8 mouse cellular contexts compared by ENCODE assay signal in genomic region chr3:84654900-84655784, GRCm38 (mm10). TPM values are rescaled to one million over a fixed set of nuclear protein-coding genes. Genes with fewer than 3 reads are reported as not detected.
DNase-seq lines count a peak whose midpoint lies in the region; ATAC-seq and TF ChIP-seq lines count a peak whose summit lies in the region.

No protein-coding gene starts in this region.

- no peaks in the 10 kb centered on the region for H3K79me2 ChIP-seq in macrophage (ENCODE audit: inconsistent target)

- H3K27ac ChIP-seq in ES-Bruce4 (ENCODE audit: insufficient read depth, low read length) = peak overlapping the region; percentile 93
- H3K27ac ChIP-seq in forebrain, postnatal 0 days (ENCODE audit: low read depth, low read length) = no peak overlapping the region
- H3K27ac ChIP-seq in macrophage = peak overlapping the region; percentile 69

- no peaks in the 10 kb centered on the region for H3K36me3 ChIP-seq in ES-Bruce4 (ENCODE audit: control insufficient read depth, insufficient read depth, low read length, poor library complexity, severe bottlenecking)
- H3K36me3 ChIP-seq in forebrain, postnatal 0 days (ENCODE audit: insufficient read depth) = no peaks in the 10 kb centered on the region
- H3K36me3 ChIP-seq in macrophage (ENCODE audit: inconsistent target) = no peaks in the 10 kb centered on the region

- H3K4me3 ChIP-seq in ES-Bruce4 (ENCODE audit: low read depth, low read length) (peak overlapping the region; percentile 66), macrophage (ENCODE audit: inconsistent target) (no peak overlapping the region)
- 0 out of 2 replicates have a peak overlapping the region, but pooled peaks have one; percentile 4 for H3K4me3 ChIP-seq in forebrain, postnatal 0 days (ENCODE audit: low read depth, low read length)

- TF ChIP-seq POLR2A in ES-Bruce4 (IDR thresholded peaks at IDR 0.05; ENCODE audit: insufficient read depth, low read length) = no peak

- 0 out of 2 replicates have a peak, but pooled peaks have one; percentile 31 for TF ChIP-seq EP300 in ES-Bruce4 (IDR thresholded peaks at IDR 0.05; ENCODE audit: insufficient read depth, low read depth, low read length)

- peak overlapping the region; percentile 34 for H3K4me2 ChIP-seq in forebrain, postnatal 0 days (ENCODE audit: low read depth)

- WGBS in forebrain, postnatal 0 days = 13% methylated on average over 16 of the region's 16 CpGs
- 90% methylated on average over 14 of the region's 16 CpGs for WGBS in macrophage (ENCODE audit: missing documents)

- peak; percentile 82 for DNase-seq in heart, adult 11 months
- DNase-seq in heart, postnatal 25 days (ENCODE audit: low spot score) = no peak
- peak; percentile 38 for DNase-seq in forebrain, postnatal 0 days
- DNase-seq in adrenal gland, postnatal 36 days = no peak
- DNase-seq in gastrocnemius, postnatal 25 days = no peak

- ATAC-seq in forebrain, postnatal 0 days = peak; percentile 50
- no peak for ATAC-seq in megakaryocyte progenitor cell, adult 5-6 weeks (replicated peaks; ENCODE audit: poor library complexity)

- peaks cover 11% of the 10 kb centered on the region for H3K9me3 ChIP-seq in ES-Bruce4 (replicated peaks; ENCODE audit: control insufficient read depth, insufficient read depth, low read length, poor library complexity, severe bottlenecking)
- H3K9me3 ChIP-seq in forebrain, postnatal 0 days (ENCODE audit: low read length) = no peaks in the 10 kb centered on the region

- TF ChIP-seq CTCF in ES-Bruce4 (IDR thresholded peaks at IDR 0.05; ENCODE audit: low read depth, low read length) = no peak
- no peak for TF ChIP-seq CTCF in forebrain, postnatal 0 days (IDR thresholded peaks at IDR 0.05; ENCODE audit: low read depth)

- H3K4me1 ChIP-seq in ES-Bruce4 (ENCODE audit: control insufficient read depth, insufficient read depth, low read length) = peaks cover 3% of the 10 kb centered on the region
- peaks cover 8% of the 10 kb centered on the region; the same call in 1 of the 2 replicates for H3K4me1 ChIP-seq in forebrain, postnatal 0 days (ENCODE audit: insufficient read depth)

- H3K9ac ChIP-seq in ES-Bruce4 (ENCODE audit: low read depth, poor library complexity, severe bottlenecking) = peak overlapping the region; percentile 57; the same call in 1 of the 2 replicates
- H3K9ac ChIP-seq in forebrain, postnatal 0 days = peak overlapping the region; percentile 14; the same call in 1 of the 2 replicates

- H3K27me3 ChIP-seq in ES-Bruce4 (ENCODE audit: control insufficient read depth, insufficient read depth, low read length, poor library complexity, severe bottlenecking) = no peaks in the 10 kb centered on the region
- no peaks in the 10 kb centered on the region for H3K27me3 ChIP-seq in forebrain, postnatal 0 days (ENCODE audit: insufficient read depth, low read length)

- intact Hi-C loops in heart, postnatal 25 days (cut with DNase I) = no loop called here

RNA-seq across cellular contexts. Expression of gene Tmem154, which starts 10.8 kb away (rescaled TPM):
- total RNA-seq in heart, postnatal 25 days (2021) = 1 to 10 TPM; 1.5 TPM
- 3.2 and 3.9 TPM in 2 replicates for polyA plus RNA-seq in ES-Bruce4 (2011; ENCODE audit: insufficient read depth, insufficient read length, low read depth, missing spikeins)
- total RNA-seq in forebrain, postnatal 0 days (2014; rRNA removed) = 0.38 TPM in 2 replicates
- 1.1 and 1.2 TPM in 2 replicates for polyA plus RNA-seq in forebrain, postnatal 0 days (2015; fragmentation: Nextera tagmentation; extraction: Ambion mirVana)
- 100 to 1,000 TPM in 10 of 26 experiments, 10 to 100 TPM in 11, 1 to 10 TPM in 5; 5.6 to 262 (median 81.4) TPM for total RNA-seq in macrophage (2018; cell fraction: chromatin; rRNA removed)
- total RNA-seq in macrophage (2018; cell fraction: cytosol; rRNA removed) = 100 to 1,000 TPM in 8 of 26 experiments, 10 to 100 TPM in 18; 34.4 to 131 (median 62.0) TPM
- total RNA-seq in macrophage (2018; cell fraction: nucleus; rRNA removed) = 100 to 1,000 TPM in 6 of 26 experiments, 10 to 100 TPM in 19, 1 to 10 TPM in 1; 9.0 to 177 (median 62.5) TPM
- 57.7 to 102 TPM (median 78.1 TPM) in 3 replicates for polyA plus RNA-seq in macrophage (2018)
- 1 to 10 TPM; 2.0 to 9.7 TPM for total RNA-seq in adrenal gland, postnatal 36 days (2021)
- total RNA-seq in gastrocnemius, postnatal 25 days (2021) = under 1 TPM; 0.38 TPM
- total RNA-seq in megakaryocyte progenitor cell, adult 5-6 weeks (2015) = 9.9 and 10.6 TPM in 2 replicates
- total RNA-seq in megakaryocyte progenitor cell, adult 5-6 weeks (2017) = 4.0 and 4.6 TPM in 2 replicates

Comparison
In these comparisons a context has a peak if more than half of its experiments do, and no peak if none do; other contexts are left out.
1. DNase-seq: peak in heart, adult 11 months (single experiment) and forebrain, postnatal 0 days (single experiment); none in heart, postnatal 25 days (single experiment), adrenal gland, postnatal 36 days (0 of 2) and gastrocnemius, postnatal 25 days (single experiment).